Mouse (Mus musculus) CH12.LX (cell line): ENCODE results near the gene Rab25.

Experiments used
- CTCF ChIP-seq, 2 experiments: IDR thresholded peaks in 1 of 2; conservative IDR thresholded peaks in 1 of 2; 2 replicates each; pipeline ENCODE4 v1.5.1; 2011 to 2012; ENCODE audit warnings: low read depth in 2 of 2, low read length in 2 of 2, improper control_type of control experiment in 1 of 2, inconsistent platforms in 1 of 2, mild to moderate bottlenecking in 1 of 2, moderate library complexity in 1 of 2
- E2F4 ChIP-seq: IDR thresholded peaks from 2 replicates; pipeline ENCODE4 v1.6.1; 2011; ENCODE audit warnings: low read depth, low read length, improper control_type of control experiment; ENCODE audit not compliant: insufficient replicate concordance
- EP300 ChIP-seq: IDR thresholded peaks from 2 replicates; pipeline ENCODE4 v1.6.1; 2011; ENCODE audit warnings: low read length, improper control_type of control experiment
- MXI1 ChIP-seq: IDR thresholded peaks from 2 replicates; pipeline ENCODE4 v1.6.1; 2011; ENCODE audit warnings: mild to moderate bottlenecking, low read depth, low read length, improper control_type of control experiment
- NELFE ChIP-seq: IDR thresholded peaks from 2 replicates; pipeline ENCODE4 v1.6.1; 2011; ENCODE audit warnings: low read depth, low read length, improper control_type of control experiment
- PAX5 ChIP-seq: IDR thresholded peaks from 2 replicates; pipeline ENCODE4 v1.6.1; 2012; ENCODE audit warnings: low read length, inconsistent platforms, mixed read lengths
- POLR2A ChIP-seq: IDR thresholded peaks from 2 replicates; pipeline ENCODE4 v1.6.1; 2011; ENCODE audit warnings: low read depth, mild to moderate bottlenecking, improper control_type of control experiment, low read length
- RCOR1 ChIP-seq: conservative IDR thresholded peaks from 2 replicates; pipeline ENCODE4 v1.6.1; 2012; ENCODE audit warnings: low read depth, mild to moderate bottlenecking, inconsistent platforms, low read length, improper control_type of control experiment
- TBP ChIP-seq: conservative IDR thresholded peaks from 2 replicates; pipeline ENCODE4 v1.6.1; 2011; ENCODE audit warnings: low read depth, low read length, improper control_type of control experiment
- USF1 ChIP-seq: IDR thresholded peaks from 2 replicates; pipeline ENCODE4 v1.6.1; 2014; ENCODE audit warnings: low read depth, mild to moderate bottlenecking, inconsistent platforms, low read length, improper control_type of control experiment

- TF ChIP-seq POLR2A (no peak), NELFE (no peak), CTCF (conservative IDR thresholded peaks at IDR 0.05 in 1 of 2, IDR thresholded peaks at IDR 0.05 in 1 of 2; ENCODE audit: low read depth in 2 of 2, low read length in 2 of 2) (no peak), TBP (no peak), EP300 (no peak), E2F4 (no peak), MXI1 (no peak), PAX5 (no peak), USF1 (no peak), RCOR1 (no peak)
Observed at GRCm38 (mm10) chr3:88548180-88548917, at the start of gene Rab25.
